Mouse (Mus musculus) heart, postnatal 0 days (tissue): ENCODE results near the gene Hivep3. TPM values are rescaled to one million over a fixed set of nuclear protein-coding genes. Genes with fewer than 3 reads are reported as not detected.
A peak's percentile ranks its signal among the peaks of the same experiment; 100 is the strongest.

Experiments
- ATAC-seq: fragments of 200-750 bp; cut with Nextera tagmentation; 2 replicates; pipeline ENCODE4 v1.8.0; 2017; ENCODE audit warnings: low read depth, moderate number of reproducible peaks, moderate library complexity; ENCODE audit not compliant: insufficient read depth
- DNase-seq: peaks from one replicate; pipeline ENCODE4 v3.0.0-alpha.2; 2016; ENCODE audit warnings: low spot score
- H3K27ac ChIP-seq: fragments of 300-500 bp; sonication (generic); 2 replicates; pipeline ENCODE4 v1.5.1; 2014; ENCODE audit warnings: low read depth, mild to moderate bottlenecking
- H3K27me3 ChIP-seq: fragments of 300-500 bp; sonication (generic); 2 replicates; pipeline ENCODE4 v1.6.1; 2014; ENCODE audit warnings: low read length, mixed read lengths; ENCODE audit not compliant: control insufficient read depth, insufficient read depth
- H3K36me3 ChIP-seq: fragments of 300-500 bp; sonication (generic); replicated peaks from 2 replicates; pipeline ENCODE4 v1.6.1; 2014; ENCODE audit warnings: low read length, mixed read lengths; ENCODE audit not compliant: control insufficient read depth, insufficient read depth
- H3K4me1 ChIP-seq: fragments of 300-500 bp; sonication (generic); 2 replicates; pipeline ENCODE4 v1.6.1; 2014; ENCODE audit warnings: antibody characterized with exemption; ENCODE audit not compliant: control insufficient read depth, insufficient read depth
- H3K4me2 ChIP-seq: fragments of 300-500 bp; sonication (generic); 2 replicates; pipeline ENCODE4 v1.6.1; 2014; ENCODE audit warnings: low read depth, mild to moderate bottlenecking, low read length, moderate library complexity
- H3K4me3 ChIP-seq: fragments of 300-500 bp; sonication (generic); 2 replicates; pipeline ENCODE4 v1.5.1; 2014; ENCODE audit warnings: low read depth, low read length
- H3K9ac ChIP-seq: fragments of 300-500 bp; sonication (generic); replicated peaks from 2 replicates; pipeline ENCODE4 v1.6.1; 2014; ENCODE audit warnings: low read depth, low read length, mixed read lengths
- H3K9me3 ChIP-seq: fragments of 300-500 bp; sonication (generic); replicated peaks from 2 replicates; pipeline ENCODE4 v1.6.1; 2016; ENCODE audit warnings: low read length; ENCODE audit not compliant: control insufficient read depth
- CTCF ChIP-seq: IDR thresholded peaks from 2 replicates; pipeline ENCODE4 v1.5.1; 2016; ENCODE audit warnings: antibody characterized with exemption, control low read depth, low read depth
- EP300 ChIP-seq: IDR thresholded peaks from 2 replicates; pipeline ENCODE4 v1.6.1; 2016; ENCODE audit warnings: antibody characterized with exemption, low read depth
- WGBS: fragments of 180-500 bp; shearing (Covaris S2); extraction: QIAGEN DNeasy Blood & Tissue Kit; methylation state at CpG from one replicate; pipeline ENCODE4 v1.1.7; 2014; 5-methylcytosine and 5-hydroxymethylcytosine counted together
- polyA plus RNA-seq: library from polyadenylated mRNA; unstranded; fragments of >200 nt; fragmentation: Nextera tagmentation; extraction: Ambion mirVana; gene quantifications from 2 replicates; pipeline ENCODE4 v1.2.1, GENCODE M21; 2015
- total RNA-seq: library from RNA; depleted of rRNA; stranded (reverse); fragments of >200 nt; gene quantifications from 2 replicates; pipeline ENCODE4 v1.2.3, GENCODE M21; 2014; ENCODE audit warnings: low replicate concordance

Hivep3 gene
- total and polyA plus RNA-seq, 2 experiments from 2014 or later, result 5.8 to 10.4 TPM

DNA sequence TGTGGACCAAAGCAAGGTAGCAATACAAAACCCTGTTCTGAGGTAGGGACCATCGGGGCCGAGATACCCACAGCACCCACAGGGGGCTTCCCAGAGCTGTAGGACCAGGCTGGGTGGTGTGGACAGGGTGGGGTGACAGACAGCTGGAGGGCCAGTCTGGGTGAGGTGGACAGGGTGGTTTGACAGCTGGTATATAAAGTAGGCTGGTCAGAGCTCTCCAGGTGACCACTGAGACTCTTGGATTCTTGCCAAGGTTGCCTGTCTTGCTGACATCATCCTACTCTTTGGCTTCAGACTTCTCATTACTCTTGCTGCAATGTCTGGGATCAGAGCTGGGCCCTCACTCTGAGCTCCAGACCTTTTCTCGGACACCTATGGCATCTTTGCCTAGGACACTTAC lies 372.8 kb downstream of the Hivep3 start:
- H3K9me3 ChIP-seq, result no peaks in the 10 kb centered on the region
- no peak overlapping the region for H3K9ac ChIP-seq
- H3K4me2 ChIP-seq, result no peak overlapping the region
- no peaks in the 10 kb centered on the region for H3K27me3 ChIP-seq
- no peaks in the 10 kb centered on the region for H3K4me1 ChIP-seq
- no peak overlapping the region for H3K27ac ChIP-seq
- no peak for DNase-seq
- WGBS, result 83% methylated on average over 3 of the region's 3 CpGs
- no peaks in the 10 kb centered on the region for H3K36me3 ChIP-seq
- no peak for ATAC-seq
- TF ChIP-seq EP300 (no peak), CTCF (no peak)
- H3K4me3 ChIP-seq, result no peak overlapping the region

DNA sequence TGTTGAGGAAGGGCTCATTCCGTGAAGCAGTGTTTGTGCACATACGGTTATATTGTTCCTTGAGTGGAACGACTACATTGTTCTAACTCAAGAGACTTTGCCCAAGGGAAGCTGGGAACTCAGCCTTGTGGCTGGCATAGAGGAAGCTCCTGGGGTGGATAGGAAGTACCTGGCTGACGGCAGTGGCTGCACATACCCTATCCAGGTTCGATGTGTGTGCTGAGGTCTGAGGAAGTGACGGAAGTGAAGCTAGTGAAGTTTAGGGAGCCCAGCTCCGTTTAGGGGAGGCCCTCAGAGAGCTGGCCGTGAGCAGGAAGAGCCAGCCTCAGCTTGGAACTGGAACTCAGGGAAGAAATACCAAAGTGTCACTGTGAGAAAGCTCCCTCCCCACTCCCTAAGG lies 374.2 kb downstream of the Hivep3 start:
- Histone ChIP-seq H3K4me3 (no peak overlapping the region), H3K36me3 (no peaks in the 10 kb centered on the region), H3K27me3 (no peaks in the 10 kb centered on the region), H3K9me3 (no peaks in the 10 kb centered on the region), H3K4me1 (no peaks in the 10 kb centered on the region), H3K27ac (no peak overlapping the region), H3K4me2 (no peak overlapping the region), H3K9ac (no peak overlapping the region)
- ATAC-seq (no peak), DNase-seq (no peak)
- 60% methylated on average over 8 of the region's 8 CpGs for WGBS
- no peak for TF ChIP-seq CTCF
- TF ChIP-seq EP300, result no peak

GRCm38 (mm10) chr4:120115516-120115915 lies 381.9 kb downstream of the Hivep3 start:
- no peak overlapping the region for H3K4me2 ChIP-seq
- H3K4me3 ChIP-seq, result no peak overlapping the region
- DNase-seq (no peak), ATAC-seq (no peak)
- H3K27me3 ChIP-seq, result no peaks in the 10 kb centered on the region
- H3K36me3 ChIP-seq, result no peaks in the 10 kb centered on the region
- H3K27ac ChIP-seq, result no peak overlapping the region
- 77% methylated on average over 3 of the region's 3 CpGs for WGBS
- H3K9ac ChIP-seq, result no peak overlapping the region
- TF ChIP-seq CTCF (no peak), EP300 (no peak)
- H3K4me1 ChIP-seq, result 0 out of 2 replicates have a peak, but pooled peaks cover 8% of the 10 kb centered on the region
- 0 out of 2 replicates have a peak, but pooled peaks cover 4% of the 10 kb centered on the region for H3K9me3 ChIP-seq

DNA sequence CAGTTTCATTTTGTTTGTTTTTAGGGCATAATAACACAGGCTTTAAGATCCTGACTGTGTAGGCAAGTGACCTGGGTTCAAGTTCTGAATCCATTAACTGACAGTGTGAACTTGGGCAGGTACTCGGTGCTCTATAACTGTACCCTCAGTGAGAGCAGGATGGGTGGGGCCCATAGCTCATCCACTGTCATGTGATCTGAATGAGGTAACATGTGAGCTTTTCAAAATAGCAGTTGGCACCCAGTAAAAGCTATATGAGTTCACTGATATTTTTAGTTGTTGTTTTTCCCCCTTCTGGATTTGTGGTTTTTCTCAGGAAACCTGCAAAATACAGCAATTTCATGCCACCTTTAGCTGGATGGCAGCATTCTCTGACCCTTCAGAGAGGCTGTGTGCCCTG lies 382.7 kb downstream of the Hivep3 start:
- H3K4me3 ChIP-seq, result no peak overlapping the region
- TF ChIP-seq EP300, result no peak
- TF ChIP-seq CTCF, result no peak
- no peak overlapping the region for H3K4me2 ChIP-seq
- 0 out of 2 replicates have a peak, but pooled peaks cover 8% of the 10 kb centered on the region for H3K4me1 ChIP-seq
- H3K27ac ChIP-seq, result no peak overlapping the region
- ATAC-seq (no peak), DNase-seq (no peak)
- H3K36me3 ChIP-seq, result no peaks in the 10 kb centered on the region
- H3K9me3 ChIP-seq, result 0 out of 2 replicates have a peak, but pooled peaks cover 4% of the 10 kb centered on the region
- H3K9ac ChIP-seq, result no peak overlapping the region
- WGBS, result 52% methylated on average over 1 of the region's 1 CpGs
- H3K27me3 ChIP-seq, result no peaks in the 10 kb centered on the region

GRCm38 (mm10) chr4:120120276-120120675 lies 386.7 kb downstream of the Hivep3 start:
- TF ChIP-seq CTCF, result peak; percentile 98
- no peak for TF ChIP-seq EP300
- Histone ChIP-seq H3K4me1 (peaks cover 8% of the 10 kb centered on the region; the same call in 1 of the 2 replicates), H3K4me2 (no peak overlapping the region), H3K36me3 (no peaks in the 10 kb centered on the region), H3K9ac (no peak overlapping the region), H3K27me3 (no peaks in the 10 kb centered on the region), H3K27ac (no peak overlapping the region), H3K4me3 (no peak overlapping the region), H3K9me3 (0 out of 2 replicates have a peak, but pooled peaks cover 4% of the 10 kb centered on the region)
- ATAC-seq, result 0 out of 2 replicates have a peak, but pooled peaks have one; percentile 51
- peak; percentile 57 for DNase-seq
- WGBS, result 29% methylated on average over 8 of the region's 8 CpGs

GRCm38 (mm10) chr4:120124656-120125055 lies 391.1 kb downstream of the Hivep3 start:
- Histone ChIP-seq H3K4me2 (no peak overlapping the region), H3K27me3 (no peaks in the 10 kb centered on the region), H3K4me3 (no peak overlapping the region), H3K9me3 (no peaks in the 10 kb centered on the region), H3K4me1 (peaks cover 25% of the 10 kb centered on the region; the same call in 1 of the 2 replicates), H3K36me3 (no peaks in the 10 kb centered on the region), H3K27ac (no peak overlapping the region), H3K9ac (no peak overlapping the region)
- no peak for TF ChIP-seq CTCF
- ATAC-seq (no peak), DNase-seq (no peak)
- WGBS, result 56% methylated on average over 6 of the region's 6 CpGs
